Mouse (Mus musculus): ENCODE measurements around the gene 4930550C14Rik.

Gene 4930550C14Rik

GRCm38 (mm10) chr9:53402291-53402711, at the start of gene 4930550C14Rik:
Gene 4930550C14Rik, plus strand, starts transcription at chr9:53402325.
- H3K27me3 ChIP-seq (ENCODE audit: control insufficient read depth, insufficient read depth, low read length, poor library complexity, severe bottlenecking): no peaks in the 10 kb centered on the region
- H3K36me3 ChIP-seq (ENCODE audit: control insufficient read depth, insufficient read depth, low read length, poor library complexity, severe bottlenecking): no peaks in the 10 kb centered on the region
- DNase-seq (ENCODE audit: low read depth, low spot score): no peak

GRCm38 (mm10) chr9:53353161-53353560, 49.0 kb upstream of the 4930550C14Rik start:
- H3K36me3 ChIP-seq (ENCODE audit: control insufficient read depth, insufficient read depth, low read length, poor library complexity, severe bottlenecking): no peaks in the 10 kb centered on the region
- no peak for DNase-seq (ENCODE audit: low read depth, low spot score)
- no peaks in the 10 kb centered on the region; the same call in 1 of the 2 replicates for H3K27me3 ChIP-seq (ENCODE audit: control insufficient read depth, insufficient read depth, low read length, poor library complexity, severe bottlenecking)

- Histone ChIP-seq H3K36me3 (ENCODE audit: control insufficient read depth, insufficient read depth, low read length, poor library complexity, severe bottlenecking) (no peaks in the 10 kb centered on the region), H3K27me3 (ENCODE audit: control insufficient read depth, insufficient read depth, low read length, poor library complexity, severe bottlenecking) (no peaks in the 10 kb centered on the region)
- DNase-seq (ENCODE audit: low read depth, low spot score): no peak
Measured at GRCm38 (mm10) chr9:53356219-53357155, 45.6 kb upstream of the 4930550C14Rik start.

GRCm38 (mm10) chr9:53371339-53371738, 30.8 kb upstream of the 4930550C14Rik start:
- no peak for DNase-seq (ENCODE audit: low read depth, low spot score)
- Histone ChIP-seq H3K36me3 (ENCODE audit: control insufficient read depth, insufficient read depth, low read length, poor library complexity, severe bottlenecking) (no peaks in the 10 kb centered on the region), H3K27me3 (ENCODE audit: control insufficient read depth, insufficient read depth, low read length, poor library complexity, severe bottlenecking) (no peaks in the 10 kb centered on the region)

- no peaks in the 10 kb centered on the region for H3K27me3 ChIP-seq (ENCODE audit: control insufficient read depth, insufficient read depth, low read length, poor library complexity, severe bottlenecking)
- no peak for DNase-seq (ENCODE audit: low read depth, low spot score)
- H3K36me3 ChIP-seq (ENCODE audit: control insufficient read depth, insufficient read depth, low read length, poor library complexity, severe bottlenecking): no peaks in the 10 kb centered on the region
Measured at GRCm38 (mm10) chr9:53375907-53376306, 26.2 kb upstream of the 4930550C14Rik start.

GRCm38 (mm10) chr9:53376820-53377219, 25.3 kb upstream of the 4930550C14Rik start:
- peak; percentile 14 for DNase-seq (ENCODE audit: low read depth, low spot score)
- H3K36me3 ChIP-seq (ENCODE audit: control insufficient read depth, insufficient read depth, low read length, poor library complexity, severe bottlenecking): no peaks in the 10 kb centered on the region

GRCm38 (mm10) chr9:53377597-53377996, 24.5 kb upstream of the 4930550C14Rik start:
- no peak for DNase-seq (ENCODE audit: low read depth, low spot score)
- Histone ChIP-seq H3K27me3 (ENCODE audit: control insufficient read depth, insufficient read depth, low read length, poor library complexity, severe bottlenecking) (no peaks in the 10 kb centered on the region), H3K36me3 (ENCODE audit: control insufficient read depth, insufficient read depth, low read length, poor library complexity, severe bottlenecking) (no peaks in the 10 kb centered on the region)

More at GRCm38 (mm10) chr9:53376820-53377219, 25.3 kb upstream of the 4930550C14Rik start:
- H3K27me3 ChIP-seq (ENCODE audit: control insufficient read depth, insufficient read depth, low read length, poor library complexity, severe bottlenecking): no peaks in the 10 kb centered on the region

GRCm38 (mm10) chr9:53378171-53378570, 24.0 kb upstream of the 4930550C14Rik start:
- H3K36me3 ChIP-seq (ENCODE audit: control insufficient read depth, insufficient read depth, low read length, poor library complexity, severe bottlenecking): no peaks in the 10 kb centered on the region
- DNase-seq (ENCODE audit: low read depth, low spot score): no peak
- H3K27me3 ChIP-seq (ENCODE audit: control insufficient read depth, insufficient read depth, low read length, poor library complexity, severe bottlenecking): no peaks in the 10 kb centered on the region

GRCm38 (mm10) chr9:53380595-53380994, 21.5 kb upstream of the 4930550C14Rik start:
- H3K27me3 ChIP-seq (ENCODE audit: control insufficient read depth, insufficient read depth, low read length, poor library complexity, severe bottlenecking): no peaks in the 10 kb centered on the region
- no peaks in the 10 kb centered on the region for H3K36me3 ChIP-seq (ENCODE audit: control insufficient read depth, insufficient read depth, low read length, poor library complexity, severe bottlenecking)
- no peak for DNase-seq (ENCODE audit: low read depth, low spot score)

- Histone ChIP-seq H3K36me3 (ENCODE audit: control insufficient read depth, insufficient read depth, low read length, poor library complexity, severe bottlenecking) (no peaks in the 10 kb centered on the region), H3K27me3 (ENCODE audit: control insufficient read depth, insufficient read depth, low read length, poor library complexity, severe bottlenecking) (no peaks in the 10 kb centered on the region)
- DNase-seq (ENCODE audit: low read depth, low spot score): no peak
Measured at GRCm38 (mm10) chr9:53381113-53381615, 21.0 kb upstream of the 4930550C14Rik start.

- H3K36me3 ChIP-seq (ENCODE audit: control insufficient read depth, insufficient read depth, low read length, poor library complexity, severe bottlenecking): no peaks in the 10 kb centered on the region
- H3K27me3 ChIP-seq (ENCODE audit: control insufficient read depth, insufficient read depth, low read length, poor library complexity, severe bottlenecking): no peaks in the 10 kb centered on the region
- DNase-seq (ENCODE audit: low read depth, low spot score): peak; percentile 21
Measured at GRCm38 (mm10) chr9:53383951-53384866, 17.9 kb upstream of the 4930550C14Rik start, which contains the start of gene Kdelc2. Gene Kdelc2, plus strand, starts transcription at chr9:53384025.

GRCm38 (mm10) chr9:53384873-53385272, 17.3 kb upstream of the 4930550C14Rik start:
- DNase-seq (ENCODE audit: low read depth, low spot score): no peak
- H3K36me3 ChIP-seq (ENCODE audit: control insufficient read depth, insufficient read depth, low read length, poor library complexity, severe bottlenecking): no peaks in the 10 kb centered on the region
- H3K27me3 ChIP-seq (ENCODE audit: control insufficient read depth, insufficient read depth, low read length, poor library complexity, severe bottlenecking): no peaks in the 10 kb centered on the region

- Histone ChIP-seq H3K27me3 (ENCODE audit: control insufficient read depth, insufficient read depth, low read length, poor library complexity, severe bottlenecking) (no peaks in the 10 kb centered on the region), H3K36me3 (ENCODE audit: control insufficient read depth, insufficient read depth, low read length, poor library complexity, severe bottlenecking) (no peaks in the 10 kb centered on the region)
- DNase-seq (ENCODE audit: low read depth, low spot score): no peak
Measured at GRCm38 (mm10) chr9:53387431-53387830, 14.7 kb upstream of the 4930550C14Rik start.

GRCm38 (mm10) chr9:53389109-53389508, 13.0 kb upstream of the 4930550C14Rik start:
- no peaks in the 10 kb centered on the region for H3K27me3 ChIP-seq (ENCODE audit: control insufficient read depth, insufficient read depth, low read length, poor library complexity, severe bottlenecking)
- DNase-seq (ENCODE audit: low read depth, low spot score): no peak
- no peaks in the 10 kb centered on the region for H3K36me3 ChIP-seq (ENCODE audit: control insufficient read depth, insufficient read depth, low read length, poor library complexity, severe bottlenecking)

All from splenic B cell, adult 2 months (primary cell).